Mouse (Mus musculus) thymus, adult 2 months (tissue): ENCODE measurements around the gene Usp37. TPM values are rescaled to one million over a fixed set of nuclear protein-coding genes. Genes with fewer than 3 reads are reported as not detected.
"Not testable (repeated sequence)": the region's sequence is repeated elsewhere in the genome, so short reads cannot be mapped to it uniquely, and the experiment has no call there.

Source experiments
- DNase-seq: peaks from one replicate; pipeline ENCODE4 v3.0.0; 2021
- H3K27ac ChIP-seq: fragments of 200-500 bp; 2 replicates; pipeline ENCODE4 v1.5.1; 2012; ENCODE audit warnings: low read length, control low read depth; ENCODE audit not compliant: control insufficient read depth, insufficient read depth
- H3K27me3 ChIP-seq: fragments of 200-500 bp; 2 replicates; pipeline ENCODE4 v1.6.1; 2012; ENCODE audit warnings: mild to moderate bottlenecking, low read length, moderate library complexity, mixed read lengths; ENCODE audit not compliant: control insufficient read depth, insufficient read depth
- H3K36me3 ChIP-seq: fragments of 200-500 bp; 2 replicates; pipeline ENCODE4 v1.6.1; 2012; ENCODE audit warnings: mild to moderate bottlenecking, low read length, moderate library complexity; ENCODE audit not compliant: control insufficient read depth, insufficient read depth
- H3K4me1 ChIP-seq: fragments of 200-500 bp; replicated peaks from 2 replicates; pipeline ENCODE4 v1.6.1; 2012; ENCODE audit warnings: low read length; ENCODE audit not compliant: control insufficient read depth, insufficient read depth
- H3K4me3 ChIP-seq: fragments of 200-500 bp; 2 replicates; pipeline ENCODE4 v1.5.1; 2012; ENCODE audit warnings: mild to moderate bottlenecking, low read length, control low read depth, moderate library complexity; ENCODE audit not compliant: control insufficient read depth, insufficient read depth
- CTCF ChIP-seq: fragments of 200-500 bp; IDR thresholded peaks from 2 replicates; pipeline ENCODE4 v1.5.1; 2012; ENCODE audit warnings: mild to moderate bottlenecking, control low read depth, low read length, moderate library complexity, borderline replicate concordance; ENCODE audit not compliant: control insufficient read depth, poor library complexity, insufficient read depth; ENCODE audit errors: extremely low read depth
- POLR2A ChIP-seq: fragments of 200-500 bp; IDR thresholded peaks from 2 replicates; pipeline ENCODE4 v1.6.1; 2012; ENCODE audit warnings: mild to moderate bottlenecking, low read length, control low read depth, moderate library complexity; ENCODE audit not compliant: control insufficient read depth, poor library complexity, insufficient read depth; ENCODE audit errors: extremely low read depth
- WGBS: fragments of 180-500 bp; shearing (Covaris S2); methylation state at CpG from one replicate; pipeline ENCODE4 v1.1.7; 2018; 5-methylcytosine and 5-hydroxymethylcytosine counted together
- polyA plus RNA-seq: library from polyadenylated mRNA; depleted of rRNA; stranded (reverse); fragments of >200 nt; gene quantifications from 2 replicates; pipeline ENCODE4 v1.2.3, GENCODE M21; 2012

The Usp37 gene
- polyA plus RNA-seq, 1 experiment: 7.3 TPM

DNA sequence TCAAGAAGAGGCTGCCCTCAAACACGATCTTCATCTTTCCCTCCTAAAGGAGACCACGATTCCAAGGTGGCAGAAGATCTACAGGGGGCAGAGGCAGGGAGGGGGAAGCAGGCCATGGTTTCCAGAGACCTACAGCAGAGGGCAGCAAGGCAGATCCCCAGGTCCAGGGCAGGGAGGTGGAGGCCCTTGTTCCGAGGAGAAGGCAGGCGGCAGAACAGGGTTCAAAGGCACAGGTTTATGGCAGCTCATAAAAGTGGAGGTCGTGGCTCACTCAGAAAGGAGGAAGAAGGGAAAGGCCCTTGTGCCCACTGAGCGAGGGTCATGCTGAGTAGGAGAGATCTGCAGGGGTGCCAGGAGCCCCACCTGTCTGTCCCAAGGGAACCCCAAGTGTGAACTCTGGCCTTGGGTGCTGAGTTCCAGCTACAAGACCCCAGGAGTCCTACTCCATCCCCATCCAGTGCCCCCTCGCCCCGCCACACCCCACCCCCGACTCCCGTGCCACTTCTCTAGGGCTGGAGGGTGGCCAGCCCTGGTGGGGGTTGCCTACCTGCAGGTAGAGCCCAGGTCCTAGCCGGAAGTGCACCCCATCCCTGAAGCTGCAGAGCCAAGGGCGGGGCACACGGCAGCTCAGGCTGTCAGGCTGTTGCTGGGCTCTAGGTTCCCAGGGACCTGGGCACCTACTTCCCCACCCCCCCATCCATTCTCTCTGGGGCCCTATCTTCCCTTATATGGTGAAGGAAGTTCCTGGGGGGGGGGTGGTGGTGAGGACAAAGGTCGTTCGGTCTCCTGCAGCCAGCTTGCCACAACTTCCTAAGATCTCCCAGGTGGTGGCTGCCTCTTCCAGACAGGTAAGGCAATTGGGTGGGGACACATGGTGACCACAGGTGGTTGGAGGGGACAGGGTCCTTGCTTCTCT is 135.2 kb downstream of the Usp37 start, which contains the start of gene Vil1:
Vil1 (plus strand) TSS at position 788 of the 916 bp plus-strand sequence.
- no peak for DNase-seq
- TF ChIP-seq CTCF: no peak
- H3K27ac ChIP-seq: no peak within 1 kb of the TSS

DNA sequence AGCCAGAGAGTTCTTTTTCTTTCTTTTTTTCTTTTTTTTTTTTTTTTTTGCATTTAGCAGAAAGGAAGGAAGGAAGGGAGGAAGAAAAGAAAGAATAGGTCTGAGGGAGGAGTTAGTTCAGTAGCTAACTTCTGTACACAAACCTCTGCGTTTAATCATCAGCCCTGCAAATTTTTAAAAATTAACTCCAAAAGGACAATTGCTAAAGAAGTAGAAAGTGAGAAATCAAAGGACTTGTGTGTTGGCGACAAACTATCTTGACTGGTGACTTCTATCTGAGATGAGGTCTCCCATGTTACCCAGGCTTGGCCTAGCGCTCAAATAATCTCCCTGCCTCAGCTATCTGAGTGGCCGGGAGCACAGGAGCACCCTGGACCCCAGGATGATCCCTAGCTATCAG is 139.9 kb downstream of the Usp37 start:
- DNase-seq: no peak
- WGBS: 93% methylated on average over 4 of the region's 4 CpGs
- no peak overlapping the region for H3K27ac ChIP-seq
- H3K4me1 ChIP-seq: 0 out of 2 replicates have a peak, but pooled peaks cover 3% of the 10 kb centered on the region
- H3K36me3 ChIP-seq: no peaks in the 10 kb centered on the region
- no peak overlapping the region for H3K4me3 ChIP-seq
- TF ChIP-seq CTCF (no peak), POLR2A (no peak)
- H3K27me3 ChIP-seq: no peaks in the 10 kb centered on the region

More for the DNA sequence above, 135.2 kb downstream of the Usp37 start, which contains the start of gene Vil1:
- H3K27me3 ChIP-seq: no peaks in the 10 kb centered on the region
- WGBS: 66% methylated on average over 15 of the region's 15 CpGs
- no peak within 1 kb of the TSS for H3K4me3 ChIP-seq
- H3K4me1 ChIP-seq: 0 out of 2 replicates have a peak, but pooled peaks cover 3% of the 10 kb centered on the region
- no peaks in the 10 kb centered on the region for H3K36me3 ChIP-seq

- no peak overlapping the region for H3K4me3 ChIP-seq
- no peaks in the 10 kb centered on the region for H3K27me3 ChIP-seq
- H3K27ac ChIP-seq: no peak overlapping the region
- WGBS: 85% methylated on average over 16 of the region's 16 CpGs
- DNase-seq: no peak
- peaks cover 10% of the 10 kb centered on the region for H3K4me1 ChIP-seq
- no peaks in the 10 kb centered on the region for H3K36me3 ChIP-seq
- TF ChIP-seq POLR2A: no peak
- no peak for TF ChIP-seq CTCF
Observed at GRCm38 (mm10) chr1:74401015-74401702, 142.9 kb downstream of the Usp37 start.

DNA sequence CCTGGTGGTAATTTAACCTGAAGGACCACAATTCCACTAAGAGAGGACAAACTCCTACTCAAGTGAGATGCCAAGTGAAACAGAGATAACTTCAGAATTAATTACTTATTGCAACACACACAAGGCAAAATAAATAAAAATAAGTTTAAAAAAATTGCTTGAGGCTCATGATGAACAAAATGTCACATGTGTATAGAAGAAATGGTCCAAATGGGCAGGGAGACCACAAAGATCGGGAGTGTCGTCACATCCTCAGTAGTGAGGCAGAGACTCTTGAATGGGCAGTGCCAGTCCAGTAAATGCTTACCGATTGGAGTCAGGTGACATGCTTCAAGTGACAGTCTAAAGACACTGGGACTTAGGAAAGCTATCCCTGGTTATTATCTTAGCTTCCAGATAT is 143.6 kb downstream of the Usp37 start:
- Histone ChIP-seq H3K4me3 (no peak overlapping the region), H3K4me1 (peaks cover 10% of the 10 kb centered on the region), H3K27ac (no peak overlapping the region), H3K36me3 (no peaks in the 10 kb centered on the region), H3K27me3 (no peaks in the 10 kb centered on the region)
- 92% methylated on average over 3 of the region's 3 CpGs for WGBS
- TF ChIP-seq POLR2A: no peak
- DNase-seq: no peak

DNA sequence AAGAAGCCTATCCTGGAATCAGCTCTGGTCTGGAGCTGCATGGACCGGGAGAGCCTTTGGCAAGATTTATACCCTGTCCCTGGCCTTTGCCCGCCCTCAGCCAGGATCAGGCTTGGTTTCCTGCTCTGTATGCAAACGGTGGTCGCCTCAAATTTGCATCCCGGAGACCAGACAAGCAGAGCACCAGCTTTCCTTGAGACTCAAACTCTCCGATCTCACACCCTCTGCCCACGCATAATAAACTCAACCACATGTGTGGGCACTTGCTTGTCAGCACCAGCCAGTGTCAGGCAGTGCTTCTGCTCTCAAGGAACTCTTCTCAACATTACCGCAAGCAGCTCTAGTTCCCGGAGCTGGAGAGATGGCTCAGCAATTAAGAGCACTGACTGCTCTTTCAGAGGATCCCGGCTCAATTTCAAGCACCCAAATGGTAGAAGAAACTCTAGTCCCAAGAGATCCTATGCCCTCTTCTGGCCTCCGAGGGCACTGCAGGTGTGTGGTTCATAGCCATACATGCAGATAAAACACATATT is 146.1 kb downstream of the Usp37 start:
- TF ChIP-seq CTCF (no peak), POLR2A (no peak)
- WGBS: 5% methylated on average over 11 of the region's 11 CpGs

GRCm38 (mm10) chr1:74397268-74397918 is 146.7 kb downstream of the Usp37 start:
- H3K27ac ChIP-seq: peak overlapping the region; percentile 65; the same call in 1 of the 2 replicates
- TF ChIP-seq POLR2A (peak; percentile 53), CTCF (peak; percentile 87)
- peak; percentile 87 for DNase-seq
- H3K27me3 ChIP-seq: no peaks in the 10 kb centered on the region
- H3K36me3 ChIP-seq: peaks cover 7% of the 10 kb centered on the region
- WGBS: under 1% methylated on average over 41 of the region's 41 CpGs
- peak overlapping the region; percentile 52 for H3K4me3 ChIP-seq
- peaks cover 20% of the 10 kb centered on the region for H3K4me1 ChIP-seq

More for the DNA sequence above, 146.1 kb downstream of the Usp37 start:
- H3K4me3 ChIP-seq: peak overlapping the region; percentile 52
- H3K27ac ChIP-seq: peak overlapping the region; percentile 43; the same call in 1 of the 2 replicates
- H3K27me3 ChIP-seq: no peaks in the 10 kb centered on the region
- peaks cover 14% of the 10 kb centered on the region for H3K4me1 ChIP-seq
- peak; percentile 82 for DNase-seq
- H3K36me3 ChIP-seq: peaks cover 7% of the 10 kb centered on the region

- H3K4me1 ChIP-seq: peaks cover 22% of the 10 kb centered on the region
- WGBS: 25% methylated on average over 12 of the region's 12 CpGs
- not testable (repeated sequence) for DNase-seq
Observed at GRCm38 (mm10) chr1:74396456-74397222, 147.4 kb downstream of the Usp37 start.

More at GRCm38 (mm10) chr1:74396456-74397222, 147.4 kb downstream of the Usp37 start:
- not testable (repeated sequence) for H3K36me3 ChIP-seq, H3K27me3 ChIP-seq
- Histone ChIP-seq H3K27ac (peak overlapping the region; percentile 20; the same call in 1 of the 2 replicates), H3K4me3 (peak overlapping the region; percentile 52)
